Mouse (Mus musculus): ENCODE measurements around the gene Rassf10.

GRCm38 (mm10) chr7:112917613-112918278 lies 36.0 kb upstream of the Rassf10 start:
- TF ChIP-seq CTCF (IDR thresholded peaks at IDR 0.05) (no peak), EP300 (IDR thresholded peaks at IDR 0.05) (no peak)
